Mouse (Mus musculus) left cerebral cortex, adult 2 months (tissue): ENCODE measurements at regions not wholly inside any gene's neighbourhood (a gene's known extent, or its start where the extent isn't known, plus 50 kb on each side); places are given as distances from the start of the nearest gene placed in this dataset.

Experiments used
- DNase-seq, 2 experiments: peaks; one replicate each; pipeline ENCODE4 v3.0.0; 2021 to 2022; ENCODE audit warnings: low spot score in 2 of 2, mixed read lengths in 1 of 2; ENCODE audit errors: extremely low spot score in 1 of 2
- H3K27ac ChIP-seq: fragments of 200-600 bp; 2 replicates; pipeline ENCODE4 v1.8.1; 2022
- H3K4me3 ChIP-seq: fragments of 200-600 bp; 2 replicates; pipeline ENCODE4 v1.8.1; 2022
- CTCF ChIP-seq: fragments of 200-600 bp; IDR thresholded peaks from 2 replicates; pipeline ENCODE4 v1.8.1; 2022; ENCODE audit warnings: antibody characterized with exemption, mild to moderate bottlenecking, moderate library complexity
- intact Hi-C: fragments of 180-260 bp; cut with DNase I; formaldehyde crosslinking; loops from one replicate; pipeline ENCODE4 v1.15.1; 2025

GRCm38 (mm10) chr16:71622664-71623063, 685.4 kb upstream of the Robo1 start:
- no peak for DNase-seq
- intact Hi-C loops, result no loop called here

GRCm38 (mm10) chr16:71640361-71640760, 667.7 kb upstream of the Robo1 start:
- no peak for TF ChIP-seq CTCF
- intact Hi-C loops, result no loop called here
- no peak overlapping the region for H3K4me3 ChIP-seq
- H3K27ac ChIP-seq, result no peak overlapping the region
- no peak for DNase-seq

More at GRCm38 (mm10) chr16:71622664-71623063, 685.4 kb upstream of the Robo1 start:
- Histone ChIP-seq H3K27ac (no peak overlapping the region), H3K4me3 (no peak overlapping the region)
- TF ChIP-seq CTCF, result no peak

- DNase-seq, result no peak
- intact Hi-C loops, result no loop called here
Observed at GRCm38 (mm10) chr16:71643223-71643622, 664.9 kb upstream of the Robo1 start.

GRCm38 (mm10) chr16:71678075-71678701, 629.9 kb upstream of the Robo1 start:
- no peak for TF ChIP-seq CTCF
- DNase-seq, result no peak
- intact Hi-C loops, result no loop called here
- Histone ChIP-seq H3K4me3 (no peak overlapping the region), H3K27ac (no peak overlapping the region)

More at GRCm38 (mm10) chr16:71643223-71643622, 664.9 kb upstream of the Robo1 start:
- no peak overlapping the region for H3K4me3 ChIP-seq
- no peak overlapping the region for H3K27ac ChIP-seq
- no peak for TF ChIP-seq CTCF

- H3K27ac ChIP-seq, result no peak overlapping the region
- no peak for DNase-seq
- intact Hi-C loops, result no loop called here
- no peak for TF ChIP-seq CTCF
- no peak overlapping the region for H3K4me3 ChIP-seq
Observed at GRCm38 (mm10) chr16:71693464-71693863, 614.6 kb upstream of the Robo1 start.

- no peak for TF ChIP-seq CTCF
- intact Hi-C loops, result no loop called here
Observed at GRCm38 (mm10) chr16:71705846-71706245, 602.3 kb upstream of the Robo1 start.

GRCm38 (mm10) chr16:71709684-71710083, 598.4 kb upstream of the Robo1 start:
- intact Hi-C loops, result no loop called here
- Histone ChIP-seq H3K4me3 (no peak overlapping the region), H3K27ac (no peak overlapping the region)
- no peak for DNase-seq
- no peak for TF ChIP-seq CTCF

More at GRCm38 (mm10) chr16:71705846-71706245, 602.3 kb upstream of the Robo1 start:
- Histone ChIP-seq H3K27ac (no peak overlapping the region), H3K4me3 (no peak overlapping the region)
- DNase-seq, result no peak

- intact Hi-C loops, result no loop called here
- no peak for DNase-seq
Observed at GRCm38 (mm10) chr16:71711879-71712278, 596.2 kb upstream of the Robo1 start.

GRCm38 (mm10) chr16:71717207-71717606, 590.9 kb upstream of the Robo1 start:
- Histone ChIP-seq H3K4me3 (no peak overlapping the region), H3K27ac (no peak overlapping the region)
- TF ChIP-seq CTCF, result no peak
- DNase-seq, result no peak
- intact Hi-C loops, result no loop called here

More at GRCm38 (mm10) chr16:71711879-71712278, 596.2 kb upstream of the Robo1 start:
- TF ChIP-seq CTCF, result no peak
- Histone ChIP-seq H3K4me3 (no peak overlapping the region), H3K27ac (no peak overlapping the region)

- DNase-seq, result no peak
- intact Hi-C loops, result no loop called here
- no peak for TF ChIP-seq CTCF
Observed at GRCm38 (mm10) chr16:71724898-71725297, 583.2 kb upstream of the Robo1 start.

GRCm38 (mm10) chr16:71737941-71738340, 570.2 kb upstream of the Robo1 start:
- no peak overlapping the region for H3K27ac ChIP-seq
- intact Hi-C loops, result no loop called here
- TF ChIP-seq CTCF, result no peak
- H3K4me3 ChIP-seq, result no peak overlapping the region
- DNase-seq, result no peak

More at GRCm38 (mm10) chr16:71724898-71725297, 583.2 kb upstream of the Robo1 start:
- no peak overlapping the region for H3K27ac ChIP-seq
- no peak overlapping the region for H3K4me3 ChIP-seq

- H3K27ac ChIP-seq, result no peak overlapping the region
- no peak for DNase-seq
- no peak for TF ChIP-seq CTCF
- no peak overlapping the region for H3K4me3 ChIP-seq
- intact Hi-C loops, result no loop called here
Observed at GRCm38 (mm10) chr16:71739104-71739503, 569.0 kb upstream of the Robo1 start.

GRCm38 (mm10) chr16:71780945-71781344, 527.2 kb upstream of the Robo1 start:
- TF ChIP-seq CTCF, result no peak
- no peak overlapping the region for H3K4me3 ChIP-seq
- H3K27ac ChIP-seq, result no peak overlapping the region
- no peak for DNase-seq
- intact Hi-C loops, result no loop called here
